Mouse (Mus musculus) G1E (cell line): Measurements from ENCODE around the gene Ldhal6b.

Experiments
- CTCF ChIP-seq: IDR thresholded peaks from 2 replicates; pipeline ENCODE4 v1.5.1; 2012; ENCODE audit warnings: low read depth, low read length, inconsistent platforms, mixed read lengths
- GATA1 ChIP-seq: IDR thresholded peaks from 2 replicates; pipeline ENCODE4 v1.6.1; 2012; ENCODE audit warnings: borderline replicate concordance, low read length, inconsistent platforms, mixed read lengths

DNA sequence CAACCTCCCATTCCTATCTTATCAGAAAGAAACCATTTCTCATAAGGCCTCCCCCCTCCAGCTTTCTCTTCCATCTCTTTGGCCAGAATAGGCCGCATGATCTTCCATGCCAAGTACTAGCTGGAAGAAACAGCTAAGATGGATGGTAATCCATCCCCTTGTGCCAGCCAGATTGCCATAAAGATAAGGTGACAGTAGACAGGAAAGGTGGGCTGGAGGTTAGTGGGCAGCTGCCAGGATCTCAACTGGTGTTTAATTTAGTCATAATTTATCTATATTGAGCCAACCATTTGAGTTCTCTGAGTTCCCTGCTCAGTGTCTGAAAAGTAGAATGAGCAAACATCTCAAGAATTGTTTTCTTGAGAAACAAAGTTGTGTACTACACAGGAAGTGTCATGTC is 32.9 kb downstream of the Ldhal6b start:
- TF ChIP-seq CTCF (no peak), GATA1 (no peak)
